Mouse (Mus musculus) left cerebral cortex, postnatal 25 days (tissue): ENCODE results near the gene Unc5b. TPM values are rescaled to one million over a fixed set of nuclear protein-coding genes. Genes with fewer than 3 reads are reported as not detected.

Source experiments
- DNase-seq, 2 experiments: peaks; one replicate each; pipeline ENCODE4 v3.0.0; 2022; ENCODE audit warnings: low spot score in 2 of 2, mixed read lengths in 1 of 2
- intact Hi-C: fragments of 180-260 bp; cut with DNase I; formaldehyde crosslinking; loops from one replicate; pipeline ENCODE4 v1.15.1; 2025
- total RNA-seq, 2 experiments: library from RNA; stranded (reverse); gene quantifications; 2 replicates each; pipeline ENCODE4 v1.2.3; 2021

The Unc5b gene
- total RNA-seq, 2 experiments from 2014 or later = 10.1 to 10.8 TPM

GRCm38 (mm10) chr10:60822641-60823425, 8.5 kb downstream of the Unc5b start:
- intact Hi-C loops = no loop called here
- no peak for DNase-seq

GRCm38 (mm10) chr10:60821736-60822358, 9.5 kb downstream of the Unc5b start:
- DNase-seq = no peak
- intact Hi-C loops = no loop called here

GRCm38 (mm10) chr10:60821311-60821710, 10.1 kb downstream of the Unc5b start:
- intact Hi-C loops = no loop called here
- DNase-seq = no peak

- intact Hi-C loops = no loop called here
Measured at GRCm38 (mm10) chr10:60820552-60820951, 10.8 kb downstream of the Unc5b start.

GRCm38 (mm10) chr10:60819654-60820192, 11.7 kb downstream of the Unc5b start:
- intact Hi-C loops = no loop called here
- no peak for DNase-seq

More at GRCm38 (mm10) chr10:60820552-60820951, 10.8 kb downstream of the Unc5b start:
- DNase-seq = peak in 1 of 2 experiments; percentile 30

- intact Hi-C loops = no loop called here
- DNase-seq = no peak
Measured at GRCm38 (mm10) chr10:60819179-60819578, 12.2 kb downstream of the Unc5b start.

- intact Hi-C loops = no loop called here
- DNase-seq = no peak
Measured at GRCm38 (mm10) chr10:60818708-60819107, 12.7 kb downstream of the Unc5b start.

GRCm38 (mm10) chr10:60817868-60818267, 13.5 kb downstream of the Unc5b start:
- no peak for DNase-seq
- intact Hi-C loops = no loop called here

GRCm38 (mm10) chr10:60816872-60817648, 14.3 kb downstream of the Unc5b start:
- intact Hi-C loops = no loop called here
- DNase-seq = peak in 1 of 2 experiments; percentile 65

GRCm38 (mm10) chr10:60815855-60816254, 15.5 kb downstream of the Unc5b start:
- intact Hi-C loops = no loop called here
- DNase-seq = no peak

GRCm38 (mm10) chr10:60815059-60815458, 16.3 kb downstream of the Unc5b start:
- intact Hi-C loops = no loop called here
- no peak for DNase-seq

- intact Hi-C loops = no loop called here
- DNase-seq = no peak
Measured at GRCm38 (mm10) chr10:60814444-60815057, 16.8 kb downstream of the Unc5b start.

GRCm38 (mm10) chr10:60813606-60814005, 17.8 kb downstream of the Unc5b start:
- DNase-seq = no peak
- intact Hi-C loops = no loop called here

GRCm38 (mm10) chr10:60811792-60812525, 19.4 kb downstream of the Unc5b start:
- DNase-seq = no peak
- intact Hi-C loops = no loop called here

- intact Hi-C loops = no loop called here
- no peak for DNase-seq
Measured at GRCm38 (mm10) chr10:60808447-60808846, 22.9 kb downstream of the Unc5b start.

- intact Hi-C loops = no loop called here
Measured at GRCm38 (mm10) chr10:60807531-60808185, 23.7 kb downstream of the Unc5b start.

GRCm38 (mm10) chr10:60806207-60806538, 25.2 kb downstream of the Unc5b start:
- intact Hi-C loops = no loop called here
- DNase-seq = no peak

More at GRCm38 (mm10) chr10:60807531-60808185, 23.7 kb downstream of the Unc5b start:
- no peak for DNase-seq

GRCm38 (mm10) chr10:60805436-60806206, 25.8 kb downstream of the Unc5b start:
- no peak for DNase-seq
- intact Hi-C loops = no loop called here
